Mouse (Mus musculus) adrenal gland (tissue): ENCODE data around the gene Slc25a13.
"Not testable (repeated sequence)": the region's sequence is repeated elsewhere in the genome, so short reads cannot be mapped to it uniquely, and the experiment has no call there.

ENCODE experiments used
- intact Hi-C: fragments of 180-260 bp; cut with DNase I; formaldehyde crosslinking; loops from one replicate; pipeline ENCODE4 v1.15.1; 2025

The Slc25a13 gene

DNA sequence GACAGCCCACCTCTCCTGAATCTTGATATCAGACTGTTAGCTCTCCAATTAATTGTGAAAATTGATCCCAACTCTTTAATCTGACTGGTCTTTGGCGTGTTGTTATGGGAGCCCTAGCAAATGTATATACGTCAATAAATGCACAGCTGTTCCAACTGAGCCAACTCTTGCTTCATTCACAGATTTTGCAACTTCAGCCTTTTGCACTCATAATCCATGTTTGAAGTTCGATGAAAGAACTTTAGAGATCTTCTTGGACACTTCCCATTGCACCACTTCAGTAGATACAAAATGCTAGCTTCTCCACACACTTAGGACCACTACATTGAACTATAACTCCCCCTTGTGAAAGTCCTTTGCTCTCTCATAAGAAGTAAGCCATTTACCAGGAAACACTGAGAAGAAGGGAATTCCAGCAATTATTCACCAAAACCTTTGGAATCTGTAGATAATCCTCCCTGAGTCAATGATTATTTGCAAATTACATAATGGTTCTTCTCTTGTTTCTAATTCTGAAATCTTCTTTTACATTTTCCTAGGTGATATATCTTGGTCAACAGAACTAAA lies 11.3 kb downstream of the Slc25a13 start:
- intact Hi-C loops, result no loop called here

- intact Hi-C loops, result no loop called here
These were observed 14.5 kb downstream of the Slc25a13 start for GRCm38 (mm10) chr6:6202451-6202850.

GRCm38 (mm10) chr6:6201977-6202376 lies 15.0 kb downstream of the Slc25a13 start:
- intact Hi-C loops, result no loop called here

DNA sequence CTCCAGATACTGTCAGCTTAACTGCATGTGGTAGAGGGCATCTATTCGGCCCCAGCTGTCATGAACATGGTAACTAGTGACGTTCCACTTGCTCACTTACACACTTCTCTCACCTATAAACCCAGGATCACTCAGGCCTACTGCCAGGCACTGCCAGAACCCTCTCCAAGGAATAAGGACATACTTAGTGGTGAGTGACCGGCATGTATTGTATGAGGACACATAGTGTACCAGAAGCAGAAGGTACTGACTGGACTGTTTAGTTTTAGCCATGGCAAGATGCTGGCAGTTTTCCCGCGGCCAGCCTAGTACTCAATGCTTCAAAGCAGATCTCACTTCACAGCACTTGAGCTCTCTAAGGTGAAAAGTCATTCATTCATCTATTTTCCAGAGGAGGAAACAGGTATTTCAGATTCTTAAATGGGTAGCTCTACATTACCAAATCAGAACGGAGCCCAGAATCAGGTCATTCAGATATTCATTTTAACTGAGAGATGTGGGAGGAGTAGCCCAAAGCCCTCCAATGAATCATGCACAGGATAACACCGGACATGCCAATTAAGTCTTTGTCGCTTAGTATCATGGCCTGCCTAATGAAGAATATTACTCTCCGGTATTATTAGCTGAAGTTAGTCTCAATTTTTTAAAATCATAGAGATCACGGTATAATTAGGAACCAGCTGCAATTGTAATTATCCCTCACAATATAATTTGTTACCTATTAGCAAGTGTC lies 17.7 kb downstream of the Slc25a13 start:
- intact Hi-C loops, result no loop called here

DNA sequence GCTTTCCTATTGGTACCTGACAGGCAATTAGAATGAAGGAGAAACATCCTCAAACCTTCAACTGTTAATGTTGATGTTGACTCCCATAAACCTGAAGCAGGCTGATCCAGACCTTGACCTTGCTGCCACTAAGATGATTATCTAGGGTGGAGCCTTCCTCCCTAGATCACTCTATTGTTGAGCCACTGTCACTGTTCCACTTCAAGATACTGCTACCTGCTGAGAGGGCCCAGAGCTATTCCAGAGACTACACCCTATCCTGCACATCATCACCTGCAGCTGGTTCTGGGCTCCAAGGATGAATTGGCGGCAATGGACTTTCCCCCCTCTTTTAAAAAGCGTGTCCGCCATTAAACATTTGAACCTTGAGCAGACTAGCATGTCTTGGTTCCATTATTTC lies 18.9 kb downstream of the Slc25a13 start:
- intact Hi-C loops, result not testable (repeated sequence)

DNA sequence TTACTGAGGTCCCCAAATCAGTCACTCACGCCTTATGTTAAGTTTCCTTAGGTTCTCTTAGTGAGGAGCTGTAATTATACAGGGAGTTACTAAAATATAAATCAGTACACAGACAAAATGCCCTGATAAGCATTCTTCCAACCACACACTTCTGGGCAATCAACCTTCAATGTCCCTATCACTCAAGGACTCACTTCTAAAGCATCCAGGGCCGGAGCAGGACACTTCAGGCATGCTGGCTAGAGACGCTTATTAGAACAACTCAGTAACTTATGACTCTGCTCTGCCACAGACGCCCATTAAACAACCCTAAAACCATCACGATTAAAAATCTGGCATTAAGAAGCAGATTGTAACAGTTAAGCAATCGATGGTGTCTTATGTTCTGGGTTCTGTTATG lies 19.6 kb downstream of the Slc25a13 start:
- intact Hi-C loops, result no loop called here

- intact Hi-C loops, result no loop called here
These were observed 20.4 kb downstream of the Slc25a13 start for GRCm38 (mm10) chr6:6196527-6196926.

DNA sequence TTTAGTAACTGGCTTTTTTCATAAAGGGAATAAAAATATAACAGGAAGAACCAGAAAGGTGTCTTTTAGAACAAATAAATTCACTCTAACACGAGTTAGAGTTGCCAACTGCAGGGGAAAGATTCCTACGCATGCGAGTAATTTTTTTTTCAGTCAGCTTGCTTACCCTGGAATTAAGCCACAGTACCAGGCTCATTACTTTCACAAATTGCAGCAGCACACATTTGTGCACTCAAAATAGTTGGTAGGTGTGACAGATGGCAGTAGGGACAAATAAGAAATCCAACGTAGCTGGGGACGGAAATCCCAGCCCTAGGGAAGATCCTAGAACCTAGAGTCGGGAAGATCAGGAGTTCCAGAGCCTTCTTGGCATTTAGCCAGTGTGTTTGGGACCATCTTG lies 22.1 kb downstream of the Slc25a13 start:
- intact Hi-C loops, result no loop called here

DNA sequence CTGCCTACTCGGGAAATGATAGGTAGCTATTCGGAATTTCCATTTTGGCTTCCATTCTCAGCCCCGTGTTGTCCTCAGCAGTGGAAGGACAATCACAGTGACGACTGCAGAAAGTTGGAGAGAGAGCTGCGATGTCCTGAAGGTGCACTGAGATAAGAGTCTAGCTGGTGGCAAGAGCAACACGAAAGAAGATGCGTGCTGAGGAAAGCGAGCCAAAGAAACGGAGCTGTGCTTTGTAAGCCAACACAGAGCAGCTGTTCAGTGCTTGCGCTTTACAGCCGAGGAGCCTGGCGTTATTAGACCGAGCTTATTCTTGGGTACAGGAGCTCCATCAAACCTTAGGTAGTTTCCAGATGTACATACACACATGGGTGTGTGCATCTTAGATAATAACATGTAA lies 23.1 kb downstream of the Slc25a13 start:
- intact Hi-C loops, result no loop called here

DNA sequence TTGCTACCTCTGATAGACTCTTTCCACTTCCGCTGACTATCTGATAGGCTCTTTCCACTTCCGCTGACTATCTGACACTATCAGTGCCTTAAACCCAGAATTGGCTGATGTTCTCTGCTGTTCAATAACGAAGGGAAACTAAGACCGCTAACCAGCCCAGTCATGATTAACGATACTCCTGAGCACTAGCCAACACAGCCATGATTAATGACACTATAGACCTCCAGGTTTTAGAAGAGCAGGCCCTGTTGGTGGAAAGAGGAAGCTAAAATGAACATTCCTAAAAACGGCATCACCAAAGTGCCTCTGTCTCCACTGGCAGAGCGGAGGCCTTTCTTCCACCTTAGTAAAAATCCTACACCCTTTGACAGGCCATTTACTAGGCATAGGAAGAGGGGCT lies 24.6 kb downstream of the Slc25a13 start:
- intact Hi-C loops, result no loop called here

DNA sequence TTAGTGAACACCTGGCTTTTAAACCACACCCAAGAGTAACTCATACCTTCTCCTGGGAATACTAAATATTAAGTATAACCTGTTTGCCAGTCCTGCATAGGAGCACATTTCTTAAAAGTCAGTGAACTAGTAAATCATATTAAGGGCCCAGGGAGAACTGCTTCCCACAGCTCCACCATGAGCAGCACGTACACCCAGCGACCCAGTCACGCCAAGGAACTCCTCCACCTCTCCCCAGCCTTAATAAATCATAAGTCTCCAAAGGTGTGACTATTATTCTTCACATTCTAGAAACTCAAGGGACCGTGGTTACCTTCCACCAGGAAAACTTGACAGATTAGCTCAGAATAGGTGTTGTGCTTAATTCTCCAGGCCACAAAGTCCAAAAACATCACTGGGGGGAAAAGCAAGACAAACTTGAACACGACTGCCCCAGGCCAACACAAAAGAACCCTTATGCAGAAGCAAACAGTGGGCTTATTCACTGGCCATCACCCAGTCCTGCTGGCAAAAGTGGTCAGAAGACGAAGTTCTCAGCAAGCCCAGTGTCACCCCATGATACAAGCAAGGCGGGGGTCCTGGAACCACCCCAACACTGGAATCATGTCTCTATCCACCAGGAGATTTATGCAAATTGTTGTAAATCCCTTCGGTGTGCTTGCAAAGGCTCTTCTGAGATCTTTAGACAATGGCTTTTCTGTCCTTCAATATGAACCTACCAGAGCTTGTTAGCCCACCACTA lies 25.2 kb downstream of the Slc25a13 start:
- intact Hi-C loops, result no loop called here

GRCm38 (mm10) chr6:6188970-6189369 lies 28.0 kb downstream of the Slc25a13 start:
- intact Hi-C loops, result no loop called here

- intact Hi-C loops, result no loop called here
These were observed 30.5 kb downstream of the Slc25a13 start for GRCm38 (mm10) chr6:6186468-6186867.

DNA sequence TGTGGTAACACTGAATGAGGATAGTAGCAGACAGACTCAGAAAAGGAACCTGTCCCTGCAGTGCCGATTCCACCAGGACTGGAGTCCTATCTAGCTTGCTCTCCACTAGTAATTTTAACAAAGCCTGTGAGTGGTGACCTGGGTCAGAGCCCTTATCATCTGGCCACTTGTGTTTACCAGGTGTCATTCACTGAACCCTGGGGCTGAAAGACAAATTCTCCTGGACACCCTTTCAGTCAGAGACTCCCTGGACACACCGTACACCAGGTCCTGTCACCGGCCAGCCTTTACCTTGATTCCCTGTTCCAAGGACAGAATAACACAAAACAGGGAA lies 31.3 kb downstream of the Slc25a13 start:
- intact Hi-C loops, result no loop called here

- intact Hi-C loops, result no loop called here
These were observed 31.8 kb downstream of the Slc25a13 start for GRCm38 (mm10) chr6:6184921-6185734.

GRCm38 (mm10) chr6:6183601-6184000 lies 33.4 kb downstream of the Slc25a13 start:
- intact Hi-C loops, result no loop called here

DNA sequence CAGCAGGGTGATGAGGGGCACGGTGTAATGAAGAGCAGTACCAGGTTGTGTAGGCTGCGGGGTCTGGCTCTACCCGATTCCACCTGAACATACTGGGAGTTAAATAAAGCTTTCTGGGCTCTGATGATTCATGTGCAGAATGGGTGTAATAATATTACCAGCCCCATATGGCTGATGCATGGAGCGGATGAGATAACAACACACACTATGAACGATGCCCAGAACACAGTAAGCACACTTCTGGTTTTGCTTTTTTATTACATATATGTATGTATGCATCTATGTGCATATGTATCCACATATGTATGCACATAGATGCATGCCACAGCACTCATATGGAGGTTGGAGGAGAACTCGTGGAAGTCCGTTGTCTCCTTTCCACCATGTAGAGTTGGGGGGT lies 34.8 kb downstream of the Slc25a13 start:
- intact Hi-C loops, result no loop called here

DNA sequence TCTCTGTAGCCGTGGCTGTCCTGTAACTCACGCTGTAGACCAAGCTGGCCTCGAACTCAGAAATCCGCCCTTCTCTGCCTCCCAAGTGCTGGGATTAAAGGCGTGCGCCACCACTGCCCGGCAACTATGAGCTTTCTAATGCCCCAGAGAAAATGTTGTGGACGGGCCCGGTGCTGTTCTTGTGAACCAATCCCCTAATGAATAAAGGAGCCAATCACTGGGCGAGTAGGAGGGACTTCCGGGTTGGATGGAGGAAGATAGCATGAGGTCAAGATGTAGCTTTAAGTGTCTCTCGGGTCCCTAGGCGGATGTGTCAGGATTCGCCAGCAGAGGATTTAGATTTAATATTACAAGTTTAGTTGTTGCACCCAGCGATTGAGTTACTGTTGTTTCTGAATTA lies 38.6 kb downstream of the Slc25a13 start:
- intact Hi-C loops, result not testable (repeated sequence)

GRCm38 (mm10) chr6:6175350-6175971 lies 41.5 kb downstream of the Slc25a13 start:
- intact Hi-C loops, result no loop called here

DNA sequence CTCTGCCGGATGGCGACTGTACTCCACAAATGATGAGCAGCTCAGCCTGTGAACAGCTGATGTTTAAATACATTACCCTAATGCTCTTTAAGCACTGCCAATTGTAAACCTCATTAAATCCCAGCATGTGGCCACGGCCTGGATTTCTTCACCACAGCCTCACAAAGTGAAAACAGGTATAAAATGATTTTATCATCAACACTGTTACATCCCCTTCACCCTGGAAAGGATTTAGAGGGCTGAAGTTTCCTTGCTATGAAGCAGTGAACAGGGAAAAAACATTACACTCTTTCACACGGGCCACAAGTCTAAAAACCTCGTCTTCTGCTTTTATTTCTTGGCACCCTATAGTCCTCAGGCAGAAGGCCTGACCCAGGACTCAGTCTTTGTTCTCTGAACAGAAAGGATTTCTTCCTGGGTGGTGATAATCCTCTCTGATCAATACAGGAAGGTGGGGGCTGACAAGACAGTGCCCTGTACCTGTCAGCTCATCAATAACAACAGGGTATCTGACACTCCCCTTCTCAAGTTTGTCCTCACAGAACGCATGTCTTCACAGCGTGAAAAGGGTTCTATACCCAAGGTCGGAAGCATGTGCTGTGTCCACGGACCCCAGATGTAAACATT lies 42.9 kb downstream of the Slc25a13 start:
- intact Hi-C loops, result no loop called here
